Mouse (Mus musculus) adrenal gland, postnatal 25 days (tissue): ENCODE data around the gene Gm49378. TPM values are rescaled to one million over a fixed set of nuclear protein-coding genes. Genes with fewer than 3 reads are reported as not detected.

Experiments
- DNase-seq: peaks from one replicate; pipeline ENCODE4 v3.0.0; 2021; ENCODE audit warnings: mixed read lengths
- long read RNA-seq: library from polyadenylated mRNA; stranded (forward); transcript quantifications from one replicate; pipeline ENCODE4 v2.0.0, GENCODE M21; 2021
- total RNA-seq: library from RNA; stranded (reverse); gene quantifications from 2 replicates; pipeline ENCODE4 v1.2.3, GENCODE M21; 2021

The Gm49378 gene
- 2.4 and 2.5 TPM in 2 replicates for total RNA-seq
- long read RNA-seq = 0 reads

- DNase-seq = no peak
Observed at GRCm38 (mm10) chr14:55637795-55638194, at the start of gene Gm49378. Gene Gm49378, minus strand, starts transcription at chr14:55637895.

DNA sequence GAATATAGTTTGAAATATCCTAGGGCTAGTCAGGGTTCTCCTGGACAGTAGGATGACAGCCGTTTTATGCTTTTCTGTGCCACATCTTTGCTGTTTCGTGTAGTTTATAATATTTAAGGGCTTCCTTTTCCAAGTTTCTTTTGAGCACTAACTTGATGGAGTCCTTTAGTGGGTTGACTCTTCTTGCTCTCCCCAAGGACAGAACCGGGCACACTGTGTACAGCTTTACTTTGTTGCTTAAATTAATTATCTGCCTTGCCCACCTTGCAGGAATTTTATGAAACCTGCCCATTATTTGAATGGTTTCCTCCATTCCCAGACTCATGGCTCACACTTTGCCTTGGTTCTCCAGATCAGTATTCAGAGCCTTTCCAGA, 44.4 kb upstream of the Gm49378 start:
- DNase-seq = no peak

GRCm38 (mm10) chr14:55681160-55682117, 43.7 kb upstream of the Gm49378 start, which contains the start of gene Tinf2:
Gene Tinf2, minus strand, starts transcription at chr14:55681820.
- peak; percentile 92 for DNase-seq

DNA sequence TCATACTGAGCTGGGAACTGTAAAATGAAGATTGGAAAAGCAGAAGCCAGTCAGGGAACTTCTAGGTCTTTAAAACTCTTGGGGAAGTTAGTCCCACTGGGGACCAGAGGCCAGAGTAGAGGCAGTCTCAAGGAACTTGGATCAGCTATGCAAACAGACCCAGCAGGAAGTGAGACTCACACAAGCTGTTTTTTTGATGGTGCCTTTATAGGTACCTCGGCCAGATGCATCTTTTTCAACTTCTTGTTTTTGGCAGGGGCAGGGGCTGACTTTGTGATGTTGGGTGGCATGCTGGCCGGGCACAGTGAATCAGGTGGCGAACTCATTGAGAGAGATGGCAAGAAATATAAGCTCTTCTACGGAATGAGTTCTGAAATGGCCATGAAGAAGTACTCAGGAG, 39.9 kb upstream of the Gm49378 start:
- no peak for DNase-seq

DNA sequence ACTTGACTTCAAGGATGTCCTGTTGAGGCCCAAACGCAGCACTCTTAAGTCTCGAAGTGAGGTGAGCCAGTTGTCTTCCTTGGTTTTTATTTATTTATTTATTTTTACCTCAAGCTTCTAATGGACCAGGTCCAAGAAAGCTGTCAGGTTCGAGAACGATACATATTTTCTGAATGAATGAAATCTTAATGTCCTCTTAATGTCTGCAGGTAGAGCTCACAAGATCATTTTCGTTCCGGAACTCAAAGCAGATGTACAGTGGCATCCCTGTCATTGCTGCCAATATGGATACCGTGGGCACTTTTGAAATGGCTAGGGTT, 35.0 kb upstream of the Gm49378 start:
- no peak for DNase-seq

GRCm38 (mm10) chr14:55671833-55672740, 34.4 kb upstream of the Gm49378 start, which contains the start of the genes Gmpr2 and Nedd8:
Gene Gmpr2, plus strand, starts transcription at chr14:55671941.
Gene Nedd8, minus strand, starts transcription at chr14:55672124.
- DNase-seq = peak; percentile 76

DNA sequence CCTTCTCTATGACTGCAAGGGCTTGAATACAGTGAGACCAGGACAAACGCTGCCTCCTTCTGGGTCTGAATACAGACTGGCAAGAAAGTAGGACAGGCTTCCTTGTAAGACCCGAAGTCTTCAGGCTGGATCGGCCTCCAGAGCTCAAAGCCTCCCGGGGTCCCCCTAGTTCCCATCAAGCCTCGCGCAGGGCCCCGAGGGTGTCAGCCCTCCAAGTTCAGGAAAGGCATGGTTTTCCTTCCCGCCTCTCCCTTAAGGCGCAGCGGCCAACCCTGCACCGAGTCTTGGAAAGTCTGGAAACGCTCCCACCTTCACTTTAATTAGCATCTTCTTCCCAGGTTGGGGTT, 33.8 kb upstream of the Gm49378 start:
- no peak for DNase-seq

- DNase-seq = no peak
Observed at GRCm38 (mm10) chr14:55660636-55661035, 22.9 kb upstream of the Gm49378 start.

GRCm38 (mm10) chr14:55659960-55660573, 22.4 kb upstream of the Gm49378 start, which contains the start of gene Mdp1:
Gene Mdp1, minus strand, starts transcription at chr14:55660508.
- peak; percentile 79 for DNase-seq

DNA sequence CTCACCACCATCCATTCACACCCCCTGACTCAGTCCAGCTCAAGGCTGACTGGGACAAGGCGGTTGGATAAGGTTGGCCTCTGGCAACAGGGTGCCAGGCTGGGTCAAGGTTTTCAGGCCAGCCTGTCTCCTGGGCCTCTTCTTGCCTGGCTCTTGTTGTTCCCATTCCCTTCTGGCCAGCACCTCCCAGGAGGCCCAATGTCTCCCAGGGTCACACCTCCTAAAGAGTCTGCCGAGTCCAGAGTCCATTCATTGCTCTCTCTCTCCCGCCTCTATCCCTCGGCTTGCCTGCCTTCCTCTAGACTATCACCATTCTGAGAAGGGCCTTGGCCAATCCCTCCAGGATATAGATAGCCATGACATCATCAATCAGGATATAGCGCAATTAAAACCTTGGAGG, 20.3 kb upstream of the Gm49378 start:
- DNase-seq = peak; percentile 53

GRCm38 (mm10) chr14:55656935-55657334, 19.2 kb upstream of the Gm49378 start:
- no peak for DNase-seq

GRCm38 (mm10) chr14:55651528-55651927, 13.8 kb upstream of the Gm49378 start:
- no peak for DNase-seq

DNA sequence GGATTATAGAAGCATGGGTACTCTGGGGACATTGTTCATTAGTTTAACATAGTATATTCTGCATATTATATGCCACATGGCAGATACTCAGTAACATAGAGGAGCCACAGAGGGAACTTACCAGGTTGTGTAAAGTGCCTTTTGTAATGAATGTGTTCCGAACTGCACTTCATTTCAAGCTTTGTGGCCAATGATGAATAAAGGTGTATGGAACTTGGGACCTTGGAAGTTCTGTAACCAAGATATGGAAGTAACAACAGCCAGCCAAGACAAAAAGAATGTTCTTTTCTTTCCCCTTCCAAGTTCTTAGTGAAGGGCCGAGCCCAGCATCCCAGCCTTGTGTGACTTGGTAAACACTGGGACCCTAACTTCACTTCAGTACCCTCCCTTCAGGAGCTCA, 12.2 kb upstream of the Gm49378 start, which contains the start of gene Tssk4:
Gene Tssk4, plus strand, starts transcription at position 301 of the 400 bp plus-strand sequence.
- no peak for DNase-seq

GRCm38 (mm10) chr14:55644261-55644888, 6.7 kb upstream of the Gm49378 start:
- DNase-seq = no peak

GRCm38 (mm10) chr14:55643060-55643907, 5.6 kb upstream of the Gm49378 start, which contains the start of gene Tm9sf1:
Gene Tm9sf1, minus strand, starts transcription at chr14:55643806.
- DNase-seq = peak; percentile 84

- no peak for DNase-seq
Observed at GRCm38 (mm10) chr14:55642679-55643059, 5.0 kb upstream of the Gm49378 start.

GRCm38 (mm10) chr14:55641291-55641690, 3.6 kb upstream of the Gm49378 start:
- no peak for DNase-seq

DNA sequence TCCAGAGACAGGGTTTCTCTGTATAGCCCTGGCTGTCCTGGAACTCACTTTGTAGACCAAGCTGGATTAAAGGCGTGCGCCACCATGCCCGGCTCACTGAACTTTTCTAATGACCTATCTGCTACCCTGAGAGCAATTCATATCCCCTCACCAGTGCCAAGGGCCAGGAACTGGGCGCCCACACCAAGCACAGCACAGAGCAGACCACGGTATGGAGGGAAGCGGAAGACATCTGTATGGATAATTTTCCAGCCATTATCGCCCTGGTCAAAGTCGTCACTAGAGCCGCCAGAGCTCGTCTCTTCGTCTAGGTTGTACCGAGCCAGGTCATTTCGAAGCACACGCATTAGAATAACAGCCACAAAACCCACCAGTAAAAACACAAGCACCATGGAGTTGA, 3.1 kb upstream of the Gm49378 start:
- DNase-seq = no peak

DNA sequence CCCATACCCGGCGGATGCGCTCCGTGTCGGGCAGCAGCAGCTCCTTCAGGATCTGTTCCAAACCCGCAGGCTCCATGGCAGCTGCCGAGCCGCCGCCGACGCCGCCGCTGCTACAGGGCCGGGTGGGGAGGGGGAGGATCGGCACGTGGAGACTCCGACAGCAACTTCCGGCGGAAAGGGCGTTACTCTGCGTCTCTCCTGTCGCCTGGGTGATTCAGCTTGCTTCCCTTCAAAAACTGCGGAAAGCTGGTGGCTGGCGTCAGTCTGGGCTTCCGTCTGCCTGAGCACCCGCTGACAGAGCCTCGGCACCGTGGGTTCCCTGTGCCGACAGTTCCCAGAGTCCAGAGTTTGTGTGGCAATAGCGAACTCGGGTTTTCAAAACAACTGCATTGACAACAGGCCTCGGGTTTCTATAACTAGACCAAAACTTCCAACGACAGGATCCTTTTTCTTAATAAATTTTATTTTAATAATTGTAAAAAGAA, 2.1 kb downstream of the Gm49378 start, which contains the start of gene Ipo4:
Gene Ipo4, minus strand, starts transcription at position 435 of the 485 bp plus-strand sequence.
- DNase-seq = peak; percentile 89

- DNase-seq = peak; percentile 33
Observed at GRCm38 (mm10) chr14:55634874-55635522, 2.7 kb downstream of the Gm49378 start.
